Mouse (Mus musculus) bone marrow, adult 2 months (tissue): ENCODE data around the gene Polm.

ENCODE experiments used
- CTCF ChIP-seq: fragments of 200-500 bp; IDR thresholded peaks from 2 replicates; pipeline ENCODE4 v1.5.1; 2011; ENCODE audit warnings: low read length, control low read depth; ENCODE audit not compliant: control insufficient read depth, insufficient read depth
- POLR2A ChIP-seq: fragments of 200-500 bp; IDR thresholded peaks from 2 replicates; pipeline ENCODE4 v1.6.1; 2011; ENCODE audit warnings: low read depth, mild to moderate bottlenecking, control low read depth, low read length, borderline replicate concordance; ENCODE audit not compliant: control insufficient read depth

DNA sequence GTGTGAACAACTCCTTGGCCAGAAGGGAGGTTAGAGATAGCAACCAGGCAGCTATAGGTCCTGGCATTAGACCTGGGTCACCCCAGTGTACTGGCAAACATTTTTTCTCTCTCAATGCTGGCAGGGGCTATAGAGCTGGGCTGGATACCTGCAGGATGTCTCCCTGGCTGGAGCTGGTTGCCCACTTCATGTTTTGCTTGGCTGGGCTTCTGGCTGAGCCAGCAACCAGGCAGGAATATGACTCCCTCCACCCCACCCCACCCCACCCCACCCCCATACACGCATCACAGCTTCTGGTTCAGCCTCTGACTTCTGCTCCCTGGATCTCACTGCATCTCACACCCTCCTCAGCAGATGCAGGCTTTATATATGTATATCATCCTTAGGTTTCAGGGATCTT is 14.5 kb upstream of the Polm start:
- TF ChIP-seq CTCF (no peak), POLR2A (no peak)
